Mouse (Mus musculus) olfactory bulb, adult 2 months (tissue): ENCODE measurements around the gene Timeless. TPM values are rescaled to one million over a fixed set of nuclear protein-coding genes. Genes with fewer than 3 reads are reported as not detected.
"Not testable (repeated sequence)": the region's sequence is repeated elsewhere in the genome, so short reads cannot be mapped to it uniquely, and the experiment has no call there.

Experiments
- H3K27ac ChIP-seq: fragments of 200-500 bp; 2 replicates; pipeline ENCODE4 v1.5.1; 2012; ENCODE audit warnings: low read depth, low read length; ENCODE audit not compliant: insufficient read depth
- H3K4me1 ChIP-seq: fragments of 200-500 bp; 2 replicates; pipeline ENCODE4 v1.6.1; 2012; ENCODE audit warnings: low read length; ENCODE audit not compliant: control insufficient read depth, insufficient read depth
- H3K4me3 ChIP-seq: fragments of 200-500 bp; 2 replicates; pipeline ENCODE4 v1.5.1; 2012; ENCODE audit warnings: mild to moderate bottlenecking, low read depth, low read length, moderate library complexity; ENCODE audit not compliant: insufficient read depth
- CTCF ChIP-seq: fragments of 200-500 bp; IDR thresholded peaks from 2 replicates; pipeline ENCODE4 v1.5.1; 2012; ENCODE audit warnings: low read depth, mild to moderate bottlenecking, low read length, moderate library complexity; ENCODE audit not compliant: insufficient read depth
- POLR2A ChIP-seq: fragments of 200-500 bp; IDR thresholded peaks from 2 replicates; pipeline ENCODE4 v1.6.1; 2012; ENCODE audit warnings: mild to moderate bottlenecking, low read depth, low read length, moderate library complexity; ENCODE audit not compliant: insufficient read depth
- WGBS: fragments of 180-500 bp; shearing (Covaris S2); methylation state at CpG from one replicate; pipeline ENCODE4 v1.1.7; 2018; 5-methylcytosine and 5-hydroxymethylcytosine counted together
- polyA plus RNA-seq: library from polyadenylated mRNA; stranded (reverse); fragments of >200 nt; gene quantifications from 2 replicates; pipeline ENCODE4 v1.2.4, GENCODE M21; 2012; ENCODE audit warnings: low replicate concordance; ENCODE audit not compliant: missing spikeins, insufficient read depth, insufficient read length

Gene Timeless
- polyA plus RNA-seq, 1 experiment: not detected

DNA sequence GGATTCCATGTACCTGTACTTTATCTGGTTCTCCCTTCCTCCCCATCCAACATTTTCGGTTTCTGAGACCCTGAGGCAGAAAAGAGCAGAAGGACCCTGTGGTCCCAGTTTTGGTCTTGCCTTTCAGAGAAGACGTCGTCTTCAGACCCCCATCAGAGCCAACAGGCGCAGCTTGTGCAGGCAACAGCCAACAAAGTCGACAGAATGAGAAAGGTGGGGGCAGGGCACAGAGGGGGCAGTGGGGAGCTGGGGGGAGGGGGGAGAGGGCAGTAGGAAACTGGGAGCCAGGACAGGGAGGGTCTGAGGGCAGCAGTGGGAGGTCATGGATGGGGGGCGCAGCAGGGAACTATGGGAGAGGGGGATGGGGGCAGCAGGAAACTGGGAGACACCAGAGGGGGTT lies 46.3 kb downstream of the Timeless start:
- Histone ChIP-seq H3K4me1 (no peaks in the 10 kb centered on the region), H3K4me3 (no peak overlapping the region), H3K27ac (no peak overlapping the region)
- no peak for TF ChIP-seq CTCF
- TF ChIP-seq POLR2A: no peak
- whole genome bisulfite sequencing: 65% methylated on average over 6 of the region's 6 CpGs

DNA sequence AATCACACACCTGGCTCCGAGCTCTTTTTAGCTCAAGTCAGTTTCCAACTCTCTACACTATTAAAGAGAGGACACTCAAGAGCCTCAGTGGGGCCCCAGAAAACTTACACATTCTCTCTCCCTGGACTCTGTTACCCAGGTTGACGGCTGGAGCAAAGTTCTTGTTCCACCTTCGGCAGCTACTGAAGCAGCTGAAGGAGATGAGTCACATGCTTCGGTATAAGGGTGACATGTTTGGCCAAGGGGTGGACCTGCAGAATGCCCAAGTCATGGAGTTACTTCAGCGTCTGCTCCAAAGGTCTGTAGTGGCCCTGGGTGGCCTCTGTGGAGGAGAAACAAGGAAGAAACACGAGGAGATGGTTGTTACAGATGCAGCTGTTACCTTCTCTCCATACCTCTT lies 49.1 kb downstream of the Timeless start:
- WGBS: 89% methylated on average over 6 of the region's 6 CpGs
- TF ChIP-seq POLR2A (no peak), CTCF (no peak)

DNA sequence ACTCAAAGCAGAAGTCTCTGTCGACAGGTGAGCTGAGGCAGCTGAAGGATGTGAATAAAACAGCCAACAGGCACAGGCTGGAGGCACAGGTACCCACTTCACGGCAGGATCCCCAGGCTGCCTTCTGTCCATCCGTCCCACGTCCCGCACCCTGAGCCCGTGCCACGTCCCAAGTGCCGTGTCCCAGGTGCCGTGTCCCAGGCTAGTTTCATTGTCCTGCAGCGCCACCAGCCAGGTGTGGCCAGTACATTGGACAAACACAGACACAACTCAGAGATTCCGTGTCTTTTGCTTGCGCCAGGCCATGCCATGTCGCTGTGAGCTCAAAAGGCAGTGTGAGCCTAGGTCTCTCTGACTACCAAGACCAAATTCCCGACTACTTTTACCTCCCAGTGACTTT lies 49.8 kb downstream of the Timeless start:
- H3K4me1 ChIP-seq: 0 out of 2 replicates have a peak, but pooled peaks cover 3% of the 10 kb centered on the region
- no peak overlapping the region for H3K27ac ChIP-seq
- WGBS: 94% methylated on average over 14 of the region's 14 CpGs
- H3K4me3 ChIP-seq: no peak overlapping the region
- TF ChIP-seq CTCF (no peak), POLR2A (no peak)

More for the DNA sequence above, 49.1 kb downstream of the Timeless start:
- 0 out of 2 replicates have a peak, but pooled peaks cover 3% of the 10 kb centered on the region for H3K4me1 ChIP-seq
- H3K4me3 ChIP-seq: no peak overlapping the region
- H3K27ac ChIP-seq: no peak overlapping the region

- WGBS: 92% methylated on average over 20 of the region's 20 CpGs
- no peak overlapping the region for H3K27ac ChIP-seq
These were observed 51.1 kb downstream of the Timeless start for GRCm38 (mm10) chr10:128282886-128283450.

DNA sequence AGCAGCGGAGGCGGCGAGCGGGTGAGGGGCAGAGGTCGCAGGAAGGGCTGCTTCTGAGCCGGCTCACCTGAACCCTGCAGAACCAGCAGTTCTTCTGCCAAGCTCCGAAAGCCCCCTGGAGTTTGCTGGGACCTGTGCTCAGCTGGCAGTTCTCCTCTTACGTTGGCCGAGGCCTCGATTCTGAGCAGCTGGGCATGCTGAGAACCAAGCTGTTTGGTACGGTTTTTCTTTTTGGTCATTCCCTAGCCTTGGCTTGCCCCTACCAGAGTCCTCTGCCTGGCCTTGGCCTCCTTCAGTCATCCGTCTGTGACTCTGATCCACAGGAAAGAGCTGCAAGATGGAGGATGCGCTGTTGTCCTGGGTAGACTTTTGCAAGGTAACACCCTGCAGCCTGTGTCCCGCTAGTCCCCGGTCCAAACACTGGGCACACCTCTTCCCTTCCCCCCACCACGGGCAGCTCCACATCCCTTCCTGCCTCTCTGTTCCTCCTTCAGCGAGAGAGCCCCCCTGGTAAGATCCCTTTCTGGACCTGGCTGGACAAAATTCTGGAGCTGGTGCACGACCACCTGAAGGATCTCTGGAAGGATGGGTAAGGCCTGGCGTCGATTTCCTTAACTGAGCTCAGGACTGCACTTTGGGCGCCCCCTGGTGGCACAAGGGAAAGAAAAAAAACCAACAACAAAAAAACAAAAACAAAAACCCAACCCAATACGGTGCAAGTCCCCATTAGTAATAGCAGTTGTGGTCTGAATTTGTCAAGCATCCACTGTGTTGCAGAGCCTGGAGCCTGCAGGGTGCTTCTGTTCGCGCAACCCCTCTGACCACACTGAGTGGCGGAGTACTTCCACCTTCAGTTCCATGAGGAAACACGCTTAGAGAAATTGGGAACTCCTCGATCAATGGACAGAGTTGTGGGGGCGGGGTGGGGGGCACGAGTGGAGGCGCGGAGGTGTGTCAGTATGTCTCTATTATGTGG lies 52.0 kb downstream of the Timeless start:
- WGBS: 60% methylated on average over 31 of the region's 31 CpGs
- Histone ChIP-seq H3K4me3 (no peak overlapping the region), H3K4me1 (0 out of 2 replicates have a peak, but pooled peaks cover 3% of the 10 kb centered on the region), H3K27ac (no peak overlapping the region)
- TF ChIP-seq CTCF (peak; percentile 43), POLR2A (no peak)

More at GRCm38 (mm10) chr10:128282886-128283450, 51.1 kb downstream of the Timeless start:
- TF ChIP-seq CTCF (no peak), POLR2A (no peak)
- Histone ChIP-seq H3K4me3 (no peak overlapping the region), H3K4me1 (0 out of 2 replicates have a peak, but pooled peaks cover 3% of the 10 kb centered on the region)

DNA sequence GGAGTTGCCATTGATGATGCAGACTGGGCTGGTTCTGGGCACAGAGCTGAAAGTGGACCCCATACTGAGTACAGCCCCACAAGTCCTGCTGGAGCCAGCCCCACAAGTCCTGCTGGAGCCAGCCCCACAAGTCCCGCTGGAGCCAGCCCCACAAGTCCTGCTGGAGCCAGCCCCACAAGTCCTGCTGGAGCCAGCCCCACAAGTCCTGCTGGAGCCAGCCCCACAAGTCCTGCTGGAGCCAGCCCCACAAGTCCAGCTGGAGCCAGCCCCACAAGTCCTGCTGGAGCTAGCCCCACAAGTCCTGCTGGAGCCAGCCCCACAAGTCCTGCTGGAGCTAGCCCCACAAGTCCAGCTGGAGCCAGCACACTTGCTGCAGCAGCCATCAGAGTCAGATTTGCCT lies 58.7 kb downstream of the Timeless start:
- 37% methylated on average over 1 of the region's 1 CpGs for WGBS
- not testable (repeated sequence) for H3K4me1 ChIP-seq, H3K27ac ChIP-seq, H3K4me3 ChIP-seq

DNA sequence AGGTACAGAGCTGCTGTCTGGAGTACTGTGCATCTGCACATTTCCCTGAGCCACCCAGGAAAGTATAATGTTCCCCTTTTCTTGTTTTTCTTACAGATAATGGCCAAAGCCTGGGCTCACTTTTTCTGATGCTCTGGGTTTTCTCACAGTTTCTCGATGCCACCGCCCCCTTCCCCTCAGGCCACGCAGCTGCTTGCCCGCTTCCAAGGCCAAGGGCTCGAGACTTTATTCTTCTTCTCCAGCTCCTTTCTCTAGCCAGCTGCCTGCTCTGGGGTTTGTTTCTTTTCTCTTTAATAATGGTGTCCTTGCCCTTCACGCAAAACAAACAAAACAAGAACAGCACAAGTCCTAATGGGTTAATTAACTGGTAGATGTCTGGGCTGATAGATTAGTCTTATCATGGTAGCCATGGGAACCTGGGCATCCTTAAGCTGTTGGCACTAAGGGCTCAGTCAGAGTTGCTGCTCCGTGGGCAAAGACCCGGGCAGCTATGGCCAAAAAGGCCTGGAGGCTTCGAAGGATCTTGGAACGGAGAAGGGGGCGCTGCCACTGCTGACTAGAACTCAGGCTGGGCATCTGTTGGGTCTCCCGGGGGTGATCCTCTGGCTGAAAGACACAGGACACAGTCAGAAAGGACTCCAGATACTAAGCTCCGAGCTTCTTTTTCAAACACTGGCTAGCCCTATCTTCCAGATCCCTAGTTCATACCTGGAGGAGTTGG lies 64.7 kb downstream of the Timeless start:
- TF ChIP-seq CTCF (no peak), POLR2A (no peak)
- Histone ChIP-seq H3K4me1 (peaks cover 3% of the 10 kb centered on the region; the same call in 1 of the 2 replicates), H3K4me3 (no peak overlapping the region), H3K27ac (no peak overlapping the region)
- 34% methylated on average over 13 of the region's 13 CpGs for WGBS

GRCm38 (mm10) chr10:128297221-128297620 lies 65.4 kb downstream of the Timeless start:
- Histone ChIP-seq H3K4me3 (no peak overlapping the region), H3K27ac (no peak overlapping the region), H3K4me1 (peaks cover 3% of the 10 kb centered on the region; the same call in 1 of the 2 replicates)
- TF ChIP-seq POLR2A (no peak), CTCF (no peak)
- WGBS: 73% methylated on average over 4 of the region's 4 CpGs
